Mouse (Mus musculus) ES-E14 (cell line): ENCODE data around the gene Plcxd2.

Experiments
- CHD2 ChIP-seq: IDR thresholded peaks from 2 replicates; pipeline ENCODE4 v1.6.1; 2014; ENCODE audit warnings: mild to moderate bottlenecking, low read depth, low read length, inconsistent platforms
- HCFC1 ChIP-seq: IDR thresholded peaks from 2 replicates; pipeline ENCODE4 v1.6.1; 2012; ENCODE audit warnings: low read length, inconsistent platforms, borderline replicate concordance; ENCODE audit not compliant: insufficient read depth
- ZNF384 ChIP-seq: IDR thresholded peaks from 2 replicates; pipeline ENCODE4 v1.6.1; 2012; ENCODE audit warnings: low read depth, low read length, inconsistent platforms

DNA sequence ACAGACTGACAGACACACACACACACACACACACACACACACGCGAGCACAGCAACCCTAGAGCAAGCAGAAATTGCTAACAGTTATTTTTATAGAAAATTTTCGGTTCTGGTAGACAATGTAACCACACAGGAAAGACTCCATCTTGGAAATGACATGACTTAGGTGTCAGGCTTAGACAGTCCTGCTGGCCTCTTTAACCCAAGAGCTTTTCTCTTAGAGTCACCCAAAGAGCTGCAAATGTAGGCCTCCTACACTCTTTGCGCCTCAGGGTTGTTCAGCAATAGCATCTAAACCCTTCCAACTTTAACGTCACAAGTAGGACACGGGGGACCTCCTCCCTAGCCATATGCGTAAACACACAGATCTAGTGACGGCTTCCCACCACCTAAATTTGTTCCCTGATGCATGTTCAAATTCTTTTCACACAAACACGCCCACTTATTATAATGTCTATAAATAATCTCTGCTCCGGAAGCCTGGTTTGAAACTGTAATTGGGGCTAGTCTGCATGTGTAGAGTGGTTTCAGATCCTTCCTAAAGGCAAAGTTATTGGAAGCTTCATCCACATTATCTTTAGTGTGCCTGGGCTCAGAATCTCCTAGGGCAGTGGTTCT, 8.4 kb downstream of the Plcxd2 start:
- no peak for TF ChIP-seq HCFC1
- no peak for TF ChIP-seq ZNF384
- no peak for TF ChIP-seq CHD2
